ENCODE assay signal across 19 mouse cellular contexts in the genomic region with DNA sequence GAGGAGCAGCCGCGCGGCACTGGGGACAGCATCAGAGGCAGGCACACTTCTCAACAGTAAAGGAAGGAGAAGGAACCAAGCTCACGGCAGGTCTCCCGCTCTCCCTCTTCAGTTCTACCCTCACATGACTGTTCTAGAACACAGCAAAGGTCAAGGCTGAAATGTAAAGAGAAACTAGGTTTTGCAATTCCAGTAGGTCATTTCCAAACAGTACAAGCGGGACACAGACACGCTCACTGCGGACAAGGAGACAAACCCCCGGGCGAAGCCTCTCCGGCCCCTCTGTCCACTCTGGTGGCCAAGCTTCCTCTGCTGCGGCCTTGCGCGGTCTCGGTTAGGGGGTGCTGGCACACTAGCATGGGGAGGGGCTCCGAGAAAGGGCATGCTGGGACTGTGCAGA. TPM values are rescaled to one million over a fixed set of nuclear protein-coding genes. Genes with fewer than 3 reads are reported as not detected.
DNase-seq lines count a peak whose midpoint lies in the region; ATAC-seq and TF ChIP-seq lines count a peak whose summit lies in the region.
"Had no signal": no experiment of that assay in that cellular context is flagged by ENCODE, and none has a peak within 500 bp of the region (broad histone marks: within the 10 kb centered on the region; RNA-seq: fewer than 3 reads in every experiment).

No protein-coding gene starts in this region.

- H3K27ac ChIP-seq in forebrain, embryonic 15.5 days (replicated peaks) = no peak overlapping the region
- H3K27ac ChIP-seq in forebrain, embryonic 10.5 days = no peak overlapping the region
- H3K27ac ChIP-seq in lung, embryonic 16.5 days (ENCODE audit: low read length) = 0 out of 2 replicates have a peak overlapping the region, but pooled peaks have one; percentile 17
- peak overlapping the region; percentile 69 for H3K27ac ChIP-seq in liver, embryonic 15.5 days (replicated peaks)
- no peak overlapping the region for H3K27ac ChIP-seq in intestine, postnatal 0 days (ENCODE audit: low read depth, low read length)
- H3K27ac ChIP-seq in hindbrain, embryonic 12.5 days = no peak overlapping the region
- H3K27ac ChIP-seq: embryonic facial prominence, embryonic 15.5 days; hindbrain, embryonic 14.5 days; limb, embryonic 10.5 days; neural tube, embryonic 15.5 days; stomach, embryonic 15.5 days had no signal

- no peaks in the 10 kb centered on the region for H3K9me3 ChIP-seq in forebrain, embryonic 15.5 days
- H3K9me3 ChIP-seq in forebrain, embryonic 10.5 days = no peaks in the 10 kb centered on the region
- H3K9me3 ChIP-seq in lung, embryonic 16.5 days (ENCODE audit: control insufficient read depth, low read length) = no peaks in the 10 kb centered on the region
- H3K9me3 ChIP-seq in liver, embryonic 15.5 days (replicated peaks) = no peaks in the 10 kb centered on the region
- H3K9me3 ChIP-seq in intestine, postnatal 0 days (ENCODE audit: control insufficient read depth) = no peaks in the 10 kb centered on the region
- no peaks in the 10 kb centered on the region for H3K9me3 ChIP-seq in hindbrain, embryonic 12.5 days (replicated peaks)
- H3K9me3 ChIP-seq: embryonic facial prominence, embryonic 15.5 days; limb, embryonic 10.5 days; neural tube, embryonic 15.5 days; stomach, embryonic 15.5 days had no signal

- no peak for ATAC-seq in forebrain, embryonic 15.5 days (replicated peaks)
- ATAC-seq in lung, embryonic 16.5 days (ENCODE audit: low read depth) = no peak
- ATAC-seq in liver, embryonic 15.5 days (ENCODE audit: insufficient read depth) = peak; percentile 15; the same call in 1 of the 2 replicates
- ATAC-seq in intestine, postnatal 0 days = no peak
- ATAC-seq in hindbrain, embryonic 12.5 days (ENCODE audit: low FRiP score) = no peak
- ATAC-seq: forebrain, embryonic 16.5 days; intestine, embryonic 16.5 days; Patski had no signal

- H3K4me2 ChIP-seq in forebrain, embryonic 15.5 days (replicated peaks) = no peak overlapping the region
- no peak overlapping the region for H3K4me2 ChIP-seq in lung, embryonic 16.5 days (ENCODE audit: low read depth, low read length)
- no peak overlapping the region for H3K4me2 ChIP-seq in liver, embryonic 15.5 days
- H3K4me2 ChIP-seq in intestine, postnatal 0 days (replicated peaks; ENCODE audit: low read depth) = no peak overlapping the region
- H3K4me2 ChIP-seq in hindbrain, embryonic 12.5 days (replicated peaks) = no peak overlapping the region
- H3K4me2 ChIP-seq: embryonic facial prominence, embryonic 15.5 days; hindbrain, embryonic 14.5 days; neural tube, embryonic 15.5 days; stomach, embryonic 15.5 days had no signal

- DNase-seq in forebrain, embryonic 10.5 days (ENCODE audit: extremely low spot score, low spot score) = no peak
- DNase-seq in lung, postnatal 10 days = no peak
- peak; percentile 36 for DNase-seq in yolk sac, embryonic 10.5 days (ENCODE audit: low spot score)
- DNase-seq: cerebellum, adult 18-20 months; kidney, postnatal 25 days; layer of hippocampus, postnatal 36 days had no signal

- 90% methylated on average over 16 of the region's 16 CpGs for WGBS in forebrain, embryonic 15.5 days
- 97% methylated on average over 16 of the region's 16 CpGs for WGBS in forebrain, embryonic 10.5 days
- 88% methylated on average over 16 of the region's 16 CpGs for WGBS in lung, embryonic 16.5 days
- WGBS in liver, embryonic 15.5 days (ENCODE audit: insufficient replicate concordance) = 80% methylated on average over 16 of the region's 16 CpGs
- 86% methylated on average over 16 of the region's 16 CpGs for WGBS in intestine, postnatal 0 days
- WGBS in hindbrain, embryonic 12.5 days = 93% methylated on average over 16 of the region's 16 CpGs

- H3K36me3 ChIP-seq in forebrain, embryonic 15.5 days = peaks cover 43% of the 10 kb centered on the region
- peaks cover 96% of the 10 kb centered on the region for H3K36me3 ChIP-seq in forebrain, embryonic 10.5 days (replicated peaks)
- peaks cover 26% of the 10 kb centered on the region for H3K36me3 ChIP-seq in lung, embryonic 16.5 days (ENCODE audit: control insufficient read depth, insufficient read depth, low read length)
- H3K36me3 ChIP-seq in liver, embryonic 15.5 days (replicated peaks) = peaks cover 49% of the 10 kb centered on the region
- peaks cover 34% of the 10 kb centered on the region for H3K36me3 ChIP-seq in intestine, postnatal 0 days (ENCODE audit: control insufficient read depth, insufficient read depth)
- H3K36me3 ChIP-seq in hindbrain, embryonic 12.5 days = peaks cover 68% of the 10 kb centered on the region

- no peaks in the 10 kb centered on the region for H3K27me3 ChIP-seq in forebrain, embryonic 15.5 days
- no peaks in the 10 kb centered on the region for H3K27me3 ChIP-seq in forebrain, embryonic 10.5 days (ENCODE audit: poor library complexity, severe bottlenecking)
- H3K27me3 ChIP-seq in lung, embryonic 16.5 days (ENCODE audit: control insufficient read depth, insufficient read depth, low read depth, low read length) = no peaks in the 10 kb centered on the region
- no peaks in the 10 kb centered on the region for H3K27me3 ChIP-seq in liver, embryonic 15.5 days
- no peaks in the 10 kb centered on the region for H3K27me3 ChIP-seq in intestine, postnatal 0 days (replicated peaks; ENCODE audit: control insufficient read depth, insufficient read depth, low read length)
- H3K27me3 ChIP-seq in hindbrain, embryonic 12.5 days = no peaks in the 10 kb centered on the region
- H3K27me3 ChIP-seq: embryonic facial prominence, embryonic 15.5 days; neural tube, embryonic 15.5 days; Patski; stomach, embryonic 15.5 days had no signal

- peaks cover 20% of the 10 kb centered on the region for H3K4me1 ChIP-seq in forebrain, embryonic 15.5 days
- H3K4me1 ChIP-seq in forebrain, embryonic 10.5 days = peaks cover 7% of the 10 kb centered on the region; the same call in 1 of the 2 replicates
- H3K4me1 ChIP-seq in lung, embryonic 16.5 days (replicated peaks; ENCODE audit: control insufficient read depth, insufficient read depth, low read length) = peaks cover 35% of the 10 kb centered on the region
- peaks cover 68% of the 10 kb centered on the region for H3K4me1 ChIP-seq in liver, embryonic 15.5 days (replicated peaks)
- H3K4me1 ChIP-seq in intestine, postnatal 0 days (replicated peaks; ENCODE audit: control insufficient read depth, insufficient read depth, low read length) = no peaks in the 10 kb centered on the region
- peaks cover 7% of the 10 kb centered on the region; the same call in 1 of the 2 replicates for H3K4me1 ChIP-seq in hindbrain, embryonic 12.5 days
- H3K4me1 ChIP-seq: limb, embryonic 10.5 days had no signal

- no peak for TF ChIP-seq CTCF in intestine, postnatal 0 days (IDR thresholded peaks at IDR 0.05; ENCODE audit: low read depth)

- H3K4me3 ChIP-seq in forebrain, embryonic 15.5 days = no peak overlapping the region
- no peak overlapping the region for H3K4me3 ChIP-seq in forebrain, embryonic 10.5 days
- no peak overlapping the region for H3K4me3 ChIP-seq in lung, embryonic 16.5 days (ENCODE audit: low read length)
- no peak overlapping the region for H3K4me3 ChIP-seq in liver, embryonic 15.5 days (replicated peaks)
- no peak overlapping the region for H3K4me3 ChIP-seq in intestine, postnatal 0 days (ENCODE audit: low read depth, low read length)
- H3K4me3 ChIP-seq in hindbrain, embryonic 12.5 days = no peak overlapping the region
- H3K4me3 ChIP-seq: embryonic facial prominence, embryonic 15.5 days; limb, embryonic 10.5 days; neural tube, embryonic 15.5 days; stomach, embryonic 15.5 days had no signal

- H3K9ac ChIP-seq in forebrain, embryonic 15.5 days (replicated peaks) = 0 out of 2 replicates have a peak overlapping the region, but pooled peaks have one; percentile 7
- H3K9ac ChIP-seq in lung, embryonic 16.5 days (ENCODE audit: low read length) = no peak overlapping the region
- H3K9ac ChIP-seq in liver, embryonic 15.5 days = no peak overlapping the region
- no peak overlapping the region for H3K9ac ChIP-seq in intestine, postnatal 0 days (ENCODE audit: low read depth, low read length)
- no peak overlapping the region for H3K9ac ChIP-seq in hindbrain, embryonic 12.5 days
- H3K9ac ChIP-seq: embryonic facial prominence, embryonic 15.5 days; hindbrain, embryonic 14.5 days; neural tube, embryonic 15.5 days; stomach, embryonic 15.5 days had no signal

RNA-seq across cellular contexts. Expression of a gene that starts 21.3 kb away (rescaled TPM):
- 6.2 and 6.5 TPM in 2 replicates for polyA plus RNA-seq in forebrain, embryonic 15.5 days (2015; fragmentation: Nextera tagmentation; extraction: Ambion mirVana)
- polyA plus RNA-seq in forebrain, embryonic 10.5 days (2016; fragmentation: Nextera tagmentation; extraction: Ambion mirVana) = 7.2 and 7.6 TPM in 2 replicates
- polyA plus RNA-seq in lung, embryonic 16.5 days (2015; fragmentation: Nextera tagmentation; extraction: Ambion mirVana) = 126 and 127 TPM in 2 replicates
- 12.6 and 16.1 TPM in 2 replicates for polyA plus RNA-seq in liver, embryonic 15.5 days (2015; fragmentation: Nextera tagmentation; extraction: Ambion mirVana)
- 107 and 120 TPM in 2 replicates for polyA plus RNA-seq in intestine, postnatal 0 days (2015; fragmentation: Nextera tagmentation; extraction: Ambion mirVana)
- 23.9 and 34.1 TPM in 2 replicates for polyA plus RNA-seq in hindbrain, embryonic 12.5 days (2016; fragmentation: Nextera tagmentation; extraction: Ambion mirVana)

RNA-seq across cellular contexts. Expression of a gene that starts 25.4 kb away (rescaled TPM):
- 664 and 720 TPM in 2 replicates for polyA plus RNA-seq in forebrain, embryonic 15.5 days (2015; fragmentation: Nextera tagmentation; extraction: Ambion mirVana)
- 264 and 283 TPM in 2 replicates for polyA plus RNA-seq in forebrain, embryonic 10.5 days (2016; fragmentation: Nextera tagmentation; extraction: Ambion mirVana)
- 150 and 155 TPM in 2 replicates for polyA plus RNA-seq in lung, embryonic 16.5 days (2015; fragmentation: Nextera tagmentation; extraction: Ambion mirVana)
- 60.9 and 65.4 TPM in 2 replicates for polyA plus RNA-seq in liver, embryonic 15.5 days (2015; fragmentation: Nextera tagmentation; extraction: Ambion mirVana)
- polyA plus RNA-seq in intestine, postnatal 0 days (2015; fragmentation: Nextera tagmentation; extraction: Ambion mirVana) = 57.1 and 61.8 TPM in 2 replicates
- 469 and 505 TPM in 2 replicates for polyA plus RNA-seq in hindbrain, embryonic 12.5 days (2016; fragmentation: Nextera tagmentation; extraction: Ambion mirVana)

Comparison
In these comparisons a context has a peak if more than half of its experiments do, and no peak if none do; other contexts are left out.
1. H3K27ac ChIP-seq: peak in lung, embryonic 16.5 days (single experiment) and liver, embryonic 15.5 days (single experiment); none in forebrain, embryonic 15.5 days (single experiment), forebrain, embryonic 10.5 days (single experiment), intestine, postnatal 0 days (single experiment) and hindbrain, embryonic 12.5 days (single experiment).